Mouse (Mus musculus): ENCODE data around the gene Trim67.

- TF ChIP-seq CHD1 (IDR thresholded peaks at IDR 0.05; ENCODE audit: low read depth, low read length) (no peak), IRF4 (IDR thresholded peaks at IDR 0.05; ENCODE audit: low read depth, low read length) (no peak), POLR2A (IDR thresholded peaks at IDR 0.05; ENCODE audit: low read depth, low read length) (no peak), ELF1 (IDR thresholded peaks at IDR 0.05; ENCODE audit: low read depth, low read length) (no peak), CTCF (conservative IDR thresholded peaks at IDR 0.05 in 1 of 2, IDR thresholded peaks at IDR 0.05 in 1 of 2; ENCODE audit: low read depth in 2 of 2, low read length in 2 of 2) (no peak), MXI1 (IDR thresholded peaks at IDR 0.05; ENCODE audit: low read depth, low read length) (no peak), ZKSCAN1 (IDR thresholded peaks at IDR 0.05; ENCODE audit: borderline replicate concordance, low read depth, low read length) (no peak), SMC3 (IDR thresholded peaks at IDR 0.05; ENCODE audit: low read depth, low read length) (no peak), TCF12 (IDR thresholded peaks at IDR 0.05; ENCODE audit: low read depth, low read length) (no peak), JUND (conservative IDR thresholded peaks at IDR 0.05; ENCODE audit: low read depth, low read length) (no peak), ZNF384 (IDR thresholded peaks at IDR 0.05; ENCODE audit: low read depth, low read length) (no peak), RCOR1 (conservative IDR thresholded peaks at IDR 0.05; ENCODE audit: low read depth, low read length) (no peak), CHD2 (IDR thresholded peaks at IDR 0.05; ENCODE audit: low read length) (no peak)
Observed at GRCm38 (mm10) chr8:124780236-124780635, 12.7 kb upstream of the Trim67 start.
